Mouse (Mus musculus): ENCODE results near the gene Elac2.

Elac2 gene

GRCm38 (mm10) chr11:64978720-64979488, at the start of gene Elac2:
Gene Elac2 (plus strand): TSS chr11:64979038.
- peak; percentile 97 for DNase-seq (ENCODE audit: low spot score)

GRCm38 (mm10) chr11:64929130-64929529, 49.7 kb upstream of the Elac2 start:
- no peak for DNase-seq (ENCODE audit: low spot score)

- no peak for DNase-seq (ENCODE audit: low spot score)
Observed at GRCm38 (mm10) chr11:64931060-64931770, 47.6 kb upstream of the Elac2 start.

GRCm38 (mm10) chr11:64937226-64937625, 41.6 kb upstream of the Elac2 start:
- DNase-seq (ENCODE audit: low spot score), result no peak

DNA sequence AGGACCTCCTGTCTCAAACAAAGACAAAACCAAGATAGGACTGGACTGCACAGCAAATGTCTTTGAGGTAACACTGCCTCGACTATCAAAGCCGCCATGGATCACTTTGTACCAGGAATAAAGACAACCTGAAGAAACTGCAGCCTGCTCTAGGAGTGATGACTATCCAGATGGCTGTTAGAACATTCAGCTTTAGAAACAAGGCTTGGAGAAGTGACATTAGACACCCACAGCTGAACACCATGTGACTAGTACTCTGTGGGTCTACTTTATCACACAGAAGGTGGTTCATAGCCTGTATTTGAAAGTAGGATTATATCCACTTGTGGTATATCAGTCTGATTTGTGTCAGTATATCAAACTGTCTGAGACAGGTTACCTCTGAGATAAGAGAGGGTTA, 37.6 kb upstream of the Elac2 start:
- no peak for DNase-seq (ENCODE audit: low spot score)

- no peak for DNase-seq (ENCODE audit: low spot score)
Observed at GRCm38 (mm10) chr11:64949782-64950181, 29.1 kb upstream of the Elac2 start.

- no peak for DNase-seq (ENCODE audit: low spot score)
Observed at GRCm38 (mm10) chr11:64956962-64957729, 21.7 kb upstream of the Elac2 start.

DNA sequence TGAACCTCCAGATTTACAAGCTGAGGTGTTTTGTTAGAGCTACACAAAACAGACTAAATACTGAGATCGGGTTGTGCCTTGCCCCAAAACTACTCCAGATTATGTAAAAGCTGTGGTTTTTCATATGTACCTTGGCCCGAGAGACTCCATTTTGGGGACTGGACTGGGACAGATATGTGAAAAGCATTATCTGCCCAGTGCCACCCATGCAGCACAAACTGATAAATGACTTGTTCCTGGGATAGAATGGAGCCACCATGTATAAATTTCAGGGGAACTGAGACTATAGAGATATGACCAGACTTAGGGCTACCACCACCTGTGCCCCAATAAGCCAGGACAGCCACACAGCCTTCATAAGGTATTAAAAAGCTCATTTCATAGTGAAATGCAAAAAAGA, 16.2 kb upstream of the Elac2 start:
- no peak for DNase-seq (ENCODE audit: low spot score)

DNA sequence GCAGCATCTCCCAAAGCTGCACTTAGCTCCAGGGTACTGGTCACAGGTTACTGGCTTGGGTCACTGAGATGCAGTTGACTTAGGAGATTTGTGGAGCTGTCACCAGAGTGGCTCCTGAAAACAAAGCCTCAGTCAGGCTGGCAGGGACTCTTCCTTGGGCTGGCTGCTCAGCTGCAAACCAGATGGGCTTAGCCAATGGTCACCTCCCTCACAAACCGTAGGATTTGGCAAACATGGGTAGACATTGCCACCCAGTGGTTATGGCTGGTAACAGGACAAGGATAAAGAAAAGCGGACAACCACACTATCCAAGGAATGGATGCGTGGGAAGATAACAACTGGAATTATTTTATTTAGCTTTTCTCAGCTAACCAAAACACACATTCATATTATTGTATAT, 10.3 kb upstream of the Elac2 start:
- DNase-seq (ENCODE audit: low spot score), result no peak

DNA sequence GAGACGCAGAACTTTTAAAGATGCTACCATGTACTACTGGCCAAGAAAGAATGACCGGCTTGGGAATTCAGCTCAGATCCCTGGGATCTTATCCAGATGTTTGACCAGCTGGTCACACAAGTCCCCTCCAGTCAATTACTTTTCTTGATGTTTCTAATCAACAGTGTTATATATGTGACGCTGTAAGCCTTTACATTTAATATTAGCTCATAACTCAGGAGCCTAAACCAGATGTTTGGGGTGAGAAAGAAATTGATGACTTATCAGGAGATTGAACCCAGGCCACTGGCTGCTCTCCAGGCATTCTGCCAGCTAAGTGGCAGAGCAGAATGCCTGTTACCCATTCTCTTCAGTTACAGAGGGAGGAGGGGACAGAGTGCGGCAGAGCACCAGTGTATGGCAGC, 9.9 kb upstream of the Elac2 start:
- no peak for DNase-seq (ENCODE audit: low spot score)

DNA sequence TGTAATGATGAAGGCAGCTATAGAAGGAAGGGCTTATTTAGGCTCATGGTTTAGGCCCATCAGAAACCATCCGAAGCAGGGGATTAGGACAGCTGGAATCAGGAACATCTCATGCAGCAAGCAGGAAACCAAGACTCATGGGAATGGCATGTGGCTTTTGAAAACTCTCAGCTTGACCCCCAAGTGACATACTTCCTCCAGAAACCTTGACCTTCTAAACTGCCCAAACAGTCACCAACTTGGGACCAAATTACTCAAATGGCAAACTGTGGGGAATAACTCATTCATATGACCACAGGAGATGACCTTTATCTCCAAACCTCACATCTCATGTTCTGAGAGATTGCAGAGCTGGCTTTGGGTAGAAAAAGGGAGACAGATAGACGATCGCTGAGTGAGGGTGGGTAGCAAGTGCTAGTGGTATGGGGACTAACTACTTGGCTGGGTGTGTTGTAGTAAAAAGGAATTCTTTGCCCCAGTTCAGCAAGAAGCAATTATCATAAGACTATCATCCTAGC, 7.3 kb upstream of the Elac2 start:
- DNase-seq (ENCODE audit: low spot score), result no peak

GRCm38 (mm10) chr11:64972418-64972817, 6.4 kb upstream of the Elac2 start:
- DNase-seq (ENCODE audit: low spot score), result no peak

GRCm38 (mm10) chr11:64979489-64979845, 629 bp downstream of the Elac2 start:
- DNase-seq (ENCODE audit: low spot score), result no peak

GRCm38 (mm10) chr11:64988556-64988955, 9.7 kb downstream of the Elac2 start:
- no peak for DNase-seq (ENCODE audit: low spot score)

GRCm38 (mm10) chr11:64998439-64998838, 19.6 kb downstream of the Elac2 start:
- no peak for DNase-seq (ENCODE audit: low spot score)

DNA sequence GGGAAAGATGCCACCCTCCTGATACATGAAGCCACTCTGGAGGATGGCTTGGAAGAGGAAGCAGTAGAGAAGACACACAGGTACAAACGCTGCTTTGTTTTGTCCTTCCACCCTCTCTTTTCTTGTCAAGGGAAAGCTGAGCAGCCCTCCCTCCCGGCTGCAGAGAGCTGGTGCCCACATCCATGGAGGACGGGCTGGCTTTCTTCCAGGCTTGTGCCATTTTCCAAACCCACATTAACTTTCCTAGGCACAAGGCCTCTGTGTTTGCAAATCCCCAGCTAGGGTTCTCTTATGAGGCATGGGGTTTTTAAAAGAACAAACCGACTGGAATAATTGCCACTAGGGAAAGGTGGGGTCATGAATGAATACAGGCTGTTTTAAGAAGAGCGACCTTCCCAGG, 20.8 kb downstream of the Elac2 start:
- DNase-seq (ENCODE audit: low spot score), result no peak

GRCm38 (mm10) chr11:65001729-65002128, 22.9 kb downstream of the Elac2 start:
- DNase-seq (ENCODE audit: low spot score), result no peak

DNA sequence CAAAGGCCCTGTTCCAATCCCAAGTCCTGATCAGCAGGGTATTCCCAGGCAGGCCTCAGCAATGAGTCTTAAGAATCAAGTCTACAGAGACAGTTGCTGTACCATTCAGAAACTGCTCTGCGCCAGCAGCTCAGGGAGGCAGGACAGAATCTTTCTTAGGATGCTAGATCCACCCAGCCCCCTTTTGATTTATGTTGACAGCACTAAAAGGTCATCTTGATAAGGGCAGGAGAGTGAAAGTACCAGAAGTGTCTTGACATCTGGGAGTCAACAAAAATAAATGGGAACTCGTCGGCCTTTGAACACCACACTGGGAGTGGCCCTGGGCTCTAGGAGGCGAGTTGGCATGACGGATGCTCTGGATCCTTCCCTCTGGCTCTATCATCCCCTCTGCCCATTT, 24.8 kb downstream of the Elac2 start:
- no peak for DNase-seq (ENCODE audit: low spot score)

DNA sequence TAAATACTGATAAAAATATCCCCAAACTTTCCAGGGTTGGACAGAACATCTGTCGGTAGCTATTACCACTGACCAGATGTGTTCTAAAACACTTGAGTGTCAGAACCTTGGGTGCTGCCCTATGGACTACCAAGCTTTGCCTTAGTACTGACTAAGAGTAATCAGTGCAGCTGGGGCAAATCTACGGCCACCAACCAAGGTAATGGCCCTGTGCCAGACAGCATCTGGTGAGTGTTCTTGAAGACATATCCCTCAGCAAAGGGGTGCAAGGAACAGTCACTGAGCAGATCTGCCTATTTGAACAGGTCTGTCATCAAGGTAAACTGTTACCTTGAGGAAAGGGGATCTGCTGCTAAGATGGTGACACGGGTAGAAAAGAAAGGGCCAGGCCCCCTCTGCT, 26.0 kb downstream of the Elac2 start:
- DNase-seq (ENCODE audit: low spot score), result no peak

DNA sequence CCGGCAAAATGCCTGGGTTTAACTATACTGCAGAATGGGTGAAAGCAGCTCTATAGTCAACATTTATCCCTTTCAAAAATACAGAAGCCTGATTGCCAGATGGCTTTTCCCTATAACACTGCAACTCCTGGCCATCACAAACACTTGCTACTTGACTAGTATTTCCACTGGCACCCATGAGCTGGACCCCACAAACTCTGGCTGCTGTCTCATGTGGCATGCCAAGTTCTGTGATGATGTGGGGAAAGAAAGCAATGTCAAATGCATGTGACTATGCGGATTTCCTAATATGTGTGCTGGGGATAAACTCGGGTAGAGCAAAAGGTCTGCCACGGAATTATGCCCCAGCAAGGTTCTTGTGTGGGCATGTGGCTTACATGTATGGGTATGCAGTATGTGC, 27.2 kb downstream of the Elac2 start:
- no peak for DNase-seq (ENCODE audit: low spot score)

GRCm38 (mm10) chr11:65013906-65014305, 35.1 kb downstream of the Elac2 start:
- no peak for DNase-seq (ENCODE audit: low spot score)

- DNase-seq (ENCODE audit: low spot score), result no peak
Observed at GRCm38 (mm10) chr11:65016754-65017153, 37.9 kb downstream of the Elac2 start.

- no peak for DNase-seq (ENCODE audit: low spot score)
Observed at GRCm38 (mm10) chr11:65020744-65021143, 41.9 kb downstream of the Elac2 start.
